Mouse (Mus musculus) neutrophil, adult 65 days (primary cell): ENCODE results near the gene Olfr685. TPM values are rescaled to one million over a fixed set of nuclear protein-coding genes. Genes with fewer than 3 reads are reported as not detected.

Source experiments
- total RNA-seq: library from RNA; stranded (reverse); gene quantifications from 2 replicates; pipeline ENCODE4 v1.2.4, GENCODE M21; 2023

Olfr685 gene
- total RNA-seq: not detected in 2 replicates

DNA sequence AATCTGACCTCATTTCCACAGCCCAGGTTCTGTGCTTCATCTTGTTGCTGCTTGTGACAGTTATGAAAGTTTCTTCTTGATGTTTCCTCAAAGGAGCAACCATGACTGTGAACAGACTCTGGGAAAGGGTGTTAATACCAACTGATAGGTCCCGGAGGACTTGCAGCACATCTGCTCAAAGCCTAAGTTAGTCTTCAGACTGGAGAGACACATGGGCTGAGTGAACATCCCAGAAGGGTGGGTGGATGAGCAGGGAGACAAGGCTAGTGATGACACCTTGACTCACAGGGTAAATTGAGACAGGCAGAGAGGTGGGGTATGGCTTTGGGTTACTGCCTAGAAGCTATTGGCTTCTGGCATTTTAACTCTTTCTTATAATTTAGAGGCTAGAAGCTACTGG, at the start of gene Olfr685:
Gene Olfr685 (minus strand): TSS at position 101 of the 400 bp plus-strand sequence.

DNA sequence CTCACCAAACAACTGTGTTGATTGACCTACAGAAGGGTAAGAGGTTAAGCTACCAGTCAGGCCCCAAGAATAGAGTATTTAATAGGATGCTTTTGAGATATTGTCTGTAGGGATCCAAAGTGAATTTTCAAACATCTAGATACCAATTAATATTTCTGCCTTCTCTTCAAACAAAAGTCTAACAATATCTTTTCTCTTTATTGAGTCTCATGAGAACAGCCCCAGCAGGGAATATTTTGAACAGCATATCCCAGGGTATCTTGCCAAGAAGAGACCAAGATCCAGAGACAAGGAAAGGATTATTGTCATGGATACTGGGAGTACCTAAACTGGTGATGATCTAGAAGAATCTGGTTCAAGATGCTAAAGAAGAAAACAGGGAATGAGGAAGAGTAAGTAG, 21.6 kb upstream of the Olfr685 start, which contains the start of gene Olfr686:
Gene Olfr686 (minus strand): TSS at position 101 of the 400 bp plus-strand sequence.

DNA sequence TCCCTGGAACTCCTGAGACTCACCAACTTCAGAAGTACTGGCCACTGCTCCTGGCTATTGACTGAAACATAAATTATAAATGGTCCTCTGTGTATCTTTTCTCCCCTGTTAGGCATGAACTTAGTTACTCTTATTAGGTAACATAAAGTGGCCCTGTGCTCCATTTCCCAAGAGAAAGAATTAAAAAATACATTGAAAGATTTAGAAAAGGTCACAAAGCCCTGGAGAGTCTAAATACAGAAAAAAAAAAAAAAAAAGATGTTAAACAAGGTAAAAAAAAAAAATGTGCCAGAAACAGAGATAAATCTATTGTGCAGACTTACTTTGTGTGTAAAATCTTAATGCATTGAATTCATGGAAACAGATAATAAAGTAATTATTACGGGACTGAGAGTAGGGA, 22.3 kb downstream of the Olfr685 start, which contains the start of gene Olfr684:
Gene Olfr684 (minus strand): TSS at position 101 of the 400 bp plus-strand sequence.

DNA sequence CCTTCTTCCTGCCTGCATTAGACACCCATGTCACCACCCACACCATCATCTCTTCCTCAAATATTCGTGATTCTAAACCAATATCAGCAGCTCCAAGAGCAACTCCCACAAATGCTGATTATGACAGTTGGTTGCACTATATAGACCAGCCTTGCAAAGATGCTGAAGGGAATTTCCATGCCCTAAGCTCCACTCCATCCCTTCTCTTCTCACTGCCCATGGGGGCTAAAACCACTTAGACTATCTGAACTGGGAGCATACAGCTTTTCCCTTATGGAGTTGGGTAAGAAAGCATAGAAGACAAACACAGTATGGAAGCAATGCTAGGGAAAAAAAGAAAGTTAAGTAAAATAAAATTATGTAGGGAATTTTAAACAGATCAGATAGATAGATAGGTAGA, 38.9 kb downstream of the Olfr685 start, which contains the start of gene Olfr683:
Gene Olfr683 (minus strand): TSS at position 101 of the 400 bp plus-strand sequence.

Other genes with a start within 250 kb of the Olfr685 start
- not detected in 2 replicates for gene Olfr670, start 223.4 kb downstream of the Olfr685 start, total RNA-seq
- not detected in 2 replicates for gene Olfr671, start 206.9 kb downstream of the Olfr685 start, total RNA-seq
- not detected in 2 replicates for gene Olfr672, start 184.0 kb downstream of the Olfr685 start, total RNA-seq
- not detected in 2 replicates for gene Olfr675, start 157.6 kb downstream of the Olfr685 start, total RNA-seq
- gene Olfr676, start 153.3 kb downstream of the Olfr685 start, total RNA-seq: not detected in 2 replicates
- not detected in 2 replicates for gene Olfr677, start 134.6 kb downstream of the Olfr685 start, total RNA-seq
- not detected in 2 replicates for gene Olfr678, start 121.5 kb downstream of the Olfr685 start, total RNA-seq
- gene Olfr679, start 104.8 kb downstream of the Olfr685 start, total RNA-seq: not detected in 2 replicates
- not detected in 2 replicates for gene Olfr680-ps1, start 93.2 kb downstream of the Olfr685 start, total RNA-seq
- gene Olfr681, start 69.2 kb downstream of the Olfr685 start, total RNA-seq: not detected in 2 replicates
- not detected in 2 replicates for gene Olfr683, start 39.0 kb downstream of the Olfr685 start, total RNA-seq
- gene Olfr684, start 22.4 kb downstream of the Olfr685 start, total RNA-seq: not detected in 2 replicates
- not detected in 2 replicates for gene Olfr686, start 21.5 kb upstream of the Olfr685 start, total RNA-seq
- gene Olfr688, start 102.1 kb upstream of the Olfr685 start, total RNA-seq: not detected in 2 replicates
- gene Olfr689, start 125.2 kb upstream of the Olfr685 start, total RNA-seq: not detected in 2 replicates
- not detected in 2 replicates for gene Olfr690, start 148.1 kb upstream of the Olfr685 start, total RNA-seq
- gene Olfr691, start 156.3 kb upstream of the Olfr685 start, total RNA-seq: 0.27 and 0.32 TPM in 2 replicates
- gene Olfr692, start 182.2 kb upstream of the Olfr685 start, total RNA-seq: not detected in 2 replicates
- gene Gm5901, start 189.0 kb upstream of the Olfr685 start, total RNA-seq: not detected in 2 replicates
- 152 and 227 TPM in 2 replicates for gene Fam160a2, start 214.0 kb upstream of the Olfr685 start, total RNA-seq
- 0.86 and 1.1 TPM in 2 replicates for gene Cnga4, start 218.6 kb upstream of the Olfr685 start, total RNA-seq
- gene Cckbr, start 239.7 kb upstream of the Olfr685 start, total RNA-seq: not detected in 2 replicates